Mouse (Mus musculus): ENCODE measurements around the gene Pth1r. TPM values are rescaled to one million over a fixed set of nuclear protein-coding genes. Genes with fewer than 3 reads are reported as not detected.

Gene Pth1r
- polyA plus RNA-seq, 1 experiment from 2014 or later = 21.9 TPM

- no peak overlapping the region for H3K9ac ChIP-seq (ENCODE audit: low read depth, low read length)
These were observed 44.1 kb downstream of the Pth1r start for GRCm38 (mm10) chr9:110702848-110703247.

GRCm38 (mm10) chr9:110701114-110702032 lies 45.6 kb downstream of the Pth1r start:
- no peak for DNase-seq (ENCODE audit: low spot score)
- H3K36me3 ChIP-seq (ENCODE audit: control insufficient read depth, insufficient read depth, low read length) = no peaks in the 10 kb centered on the region
- no peaks in the 10 kb centered on the region for H3K9me3 ChIP-seq (ENCODE audit: control insufficient read depth, low read length)
- no peak overlapping the region for H3K4me2 ChIP-seq (replicated peaks; ENCODE audit: low read depth, low read length)
- no peak overlapping the region for H3K9ac ChIP-seq (ENCODE audit: low read depth, low read length)
- H3K27ac ChIP-seq (ENCODE audit: low read depth, low read length) = no peak overlapping the region
- 82% methylated on average over 11 of the region's 12 CpGs for WGBS
- H3K4me3 ChIP-seq (ENCODE audit: low read depth, low read length) = no peak overlapping the region
- H3K27me3 ChIP-seq (ENCODE audit: control insufficient read depth, insufficient read depth, low read length) = no peaks in the 10 kb centered on the region
- H3K4me1 ChIP-seq (replicated peaks; ENCODE audit: control insufficient read depth, insufficient read depth, low read length) = no peaks in the 10 kb centered on the region
- no peak for ATAC-seq (ENCODE audit: low FRiP score)

More at GRCm38 (mm10) chr9:110702848-110703247, 44.1 kb downstream of the Pth1r start:
- no peak overlapping the region for H3K4me2 ChIP-seq (replicated peaks; ENCODE audit: low read depth, low read length)
- H3K36me3 ChIP-seq (ENCODE audit: control insufficient read depth, insufficient read depth, low read length) = no peaks in the 10 kb centered on the region
- 100% methylated on average over 1 of the region's 1 CpGs for WGBS
- H3K27me3 ChIP-seq (ENCODE audit: control insufficient read depth, insufficient read depth, low read length) = no peaks in the 10 kb centered on the region
- H3K27ac ChIP-seq (ENCODE audit: low read depth, low read length) = no peak overlapping the region
- DNase-seq (ENCODE audit: low spot score) (no peak), ATAC-seq (ENCODE audit: low FRiP score) (no peak)
- no peak overlapping the region for H3K4me3 ChIP-seq (ENCODE audit: low read depth, low read length)
- no peaks in the 10 kb centered on the region for H3K9me3 ChIP-seq (ENCODE audit: control insufficient read depth, low read length)
- no peaks in the 10 kb centered on the region for H3K4me1 ChIP-seq (replicated peaks; ENCODE audit: control insufficient read depth, insufficient read depth, low read length)

- DNase-seq (ENCODE audit: low spot score) (no peak), ATAC-seq (ENCODE audit: low FRiP score) (no peak)
- WGBS = 94% methylated on average over 3 of the region's 3 CpGs
- no peak overlapping the region for H3K27ac ChIP-seq (ENCODE audit: low read depth, low read length)
- H3K4me2 ChIP-seq (replicated peaks; ENCODE audit: low read depth, low read length) = no peak overlapping the region
- no peaks in the 10 kb centered on the region for H3K27me3 ChIP-seq (ENCODE audit: control insufficient read depth, insufficient read depth, low read length)
- no peak overlapping the region for H3K4me3 ChIP-seq (ENCODE audit: low read depth, low read length)
- H3K9me3 ChIP-seq (ENCODE audit: control insufficient read depth, low read length) = no peaks in the 10 kb centered on the region
- H3K9ac ChIP-seq (ENCODE audit: low read depth, low read length) = no peak overlapping the region
- no peaks in the 10 kb centered on the region for H3K4me1 ChIP-seq (replicated peaks; ENCODE audit: control insufficient read depth, insufficient read depth, low read length)
- no peaks in the 10 kb centered on the region for H3K36me3 ChIP-seq (ENCODE audit: control insufficient read depth, insufficient read depth, low read length)
These were observed 47.4 kb downstream of the Pth1r start for GRCm38 (mm10) chr9:110699574-110699973.

GRCm38 (mm10) chr9:110697465-110697864 lies 49.5 kb downstream of the Pth1r start:
- 90% methylated on average over 3 of the region's 3 CpGs for WGBS
- H3K27ac ChIP-seq (ENCODE audit: low read depth, low read length) = no peak overlapping the region
- DNase-seq (ENCODE audit: low spot score) (no peak), ATAC-seq (ENCODE audit: low FRiP score) (no peak)
- H3K36me3 ChIP-seq (ENCODE audit: control insufficient read depth, insufficient read depth, low read length) = no peaks in the 10 kb centered on the region
- H3K4me2 ChIP-seq (replicated peaks; ENCODE audit: low read depth, low read length) = no peak overlapping the region
- H3K4me3 ChIP-seq (ENCODE audit: low read depth, low read length) = no peak overlapping the region
- no peaks in the 10 kb centered on the region for H3K27me3 ChIP-seq (ENCODE audit: control insufficient read depth, insufficient read depth, low read length)
- H3K9me3 ChIP-seq (ENCODE audit: control insufficient read depth, low read length) = no peaks in the 10 kb centered on the region
- H3K4me1 ChIP-seq (replicated peaks; ENCODE audit: control insufficient read depth, insufficient read depth, low read length) = no peaks in the 10 kb centered on the region
- H3K9ac ChIP-seq (ENCODE audit: low read depth, low read length) = no peak overlapping the region

GRCm38 (mm10) chr9:110696427-110696826 lies 50.5 kb downstream of the Pth1r start:
- DNase-seq (ENCODE audit: low spot score) (no peak), ATAC-seq (ENCODE audit: low FRiP score) (no peak)
- H3K9me3 ChIP-seq (ENCODE audit: control insufficient read depth, low read length) = no peaks in the 10 kb centered on the region
- H3K4me3 ChIP-seq (ENCODE audit: low read depth, low read length) = no peak overlapping the region
- no peaks in the 10 kb centered on the region for H3K27me3 ChIP-seq (ENCODE audit: control insufficient read depth, insufficient read depth, low read length)
- H3K9ac ChIP-seq (ENCODE audit: low read depth, low read length) = no peak overlapping the region
- H3K27ac ChIP-seq (ENCODE audit: low read depth, low read length) = no peak overlapping the region
- WGBS = 91% methylated on average over 5 of the region's 5 CpGs
- H3K4me1 ChIP-seq (replicated peaks; ENCODE audit: control insufficient read depth, insufficient read depth, low read length) = no peaks in the 10 kb centered on the region
- H3K4me2 ChIP-seq (replicated peaks; ENCODE audit: low read depth, low read length) = no peak overlapping the region
- H3K36me3 ChIP-seq (ENCODE audit: control insufficient read depth, insufficient read depth, low read length) = no peaks in the 10 kb centered on the region

- Histone ChIP-seq H3K27me3 (ENCODE audit: control insufficient read depth, insufficient read depth, low read length) (no peaks in the 10 kb centered on the region), H3K9me3 (ENCODE audit: control insufficient read depth, low read length) (no peaks in the 10 kb centered on the region), H3K27ac (ENCODE audit: low read depth, low read length) (no peak overlapping the region), H3K36me3 (ENCODE audit: control insufficient read depth, insufficient read depth, low read length) (no peaks in the 10 kb centered on the region), H3K9ac (ENCODE audit: low read depth, low read length) (no peak overlapping the region), H3K4me3 (ENCODE audit: low read depth, low read length) (no peak overlapping the region), H3K4me2 (replicated peaks; ENCODE audit: low read depth, low read length) (no peak overlapping the region), H3K4me1 (replicated peaks; ENCODE audit: control insufficient read depth, insufficient read depth, low read length) (no peaks in the 10 kb centered on the region)
- DNase-seq (ENCODE audit: low spot score) = no peak
- 81% methylated on average over 4 of the region's 4 CpGs for WGBS
- no peak for ATAC-seq (ENCODE audit: low FRiP score)
These were observed 51.7 kb downstream of the Pth1r start for GRCm38 (mm10) chr9:110695165-110695755.

- Histone ChIP-seq H3K9me3 (ENCODE audit: control insufficient read depth, low read length) (no peaks in the 10 kb centered on the region), H3K4me2 (replicated peaks; ENCODE audit: low read depth, low read length) (no peak overlapping the region), H3K4me1 (replicated peaks; ENCODE audit: control insufficient read depth, insufficient read depth, low read length) (peaks cover 7% of the 10 kb centered on the region; the same call in 1 of the 2 replicates), H3K27me3 (ENCODE audit: control insufficient read depth, insufficient read depth, low read length) (no peaks in the 10 kb centered on the region), H3K36me3 (ENCODE audit: control insufficient read depth, insufficient read depth, low read length) (no peaks in the 10 kb centered on the region), H3K27ac (ENCODE audit: low read depth, low read length) (no peak overlapping the region), H3K9ac (ENCODE audit: low read depth, low read length) (no peak overlapping the region), H3K4me3 (ENCODE audit: low read depth, low read length) (no peak overlapping the region)
- ATAC-seq (ENCODE audit: low FRiP score) = no peak
- 90% methylated on average over 8 of the region's 8 CpGs for WGBS
- DNase-seq (ENCODE audit: low spot score) = no peak
These were observed 57.6 kb downstream of the Pth1r start for GRCm38 (mm10) chr9:110689261-110689779.

GRCm38 (mm10) chr9:110687846-110688245 lies 59.1 kb downstream of the Pth1r start:
- no peaks in the 10 kb centered on the region for H3K9me3 ChIP-seq (ENCODE audit: control insufficient read depth, low read length)
- WGBS = 82% methylated on average over 2 of the region's 2 CpGs

More at GRCm38 (mm10) chr9:110687846-110688245, 59.1 kb downstream of the Pth1r start:
- Histone ChIP-seq H3K27ac (ENCODE audit: low read depth, low read length) (no peak overlapping the region), H3K27me3 (ENCODE audit: control insufficient read depth, insufficient read depth, low read length) (no peaks in the 10 kb centered on the region), H3K4me2 (replicated peaks; ENCODE audit: low read depth, low read length) (no peak overlapping the region), H3K4me3 (ENCODE audit: low read depth, low read length) (no peak overlapping the region), H3K4me1 (replicated peaks; ENCODE audit: control insufficient read depth, insufficient read depth, low read length) (peaks cover 10% of the 10 kb centered on the region; the same call in 1 of the 2 replicates), H3K36me3 (ENCODE audit: control insufficient read depth, insufficient read depth, low read length) (no peaks in the 10 kb centered on the region), H3K9ac (ENCODE audit: low read depth, low read length) (no peak overlapping the region)
- ATAC-seq (ENCODE audit: low FRiP score) (no peak), DNase-seq (ENCODE audit: low spot score) (no peak)

Measured in hindbrain, embryonic 11.5 days (tissue).